Mouse (Mus musculus): ENCODE results near the gene Iqcn.

Gene Iqcn

DNA sequence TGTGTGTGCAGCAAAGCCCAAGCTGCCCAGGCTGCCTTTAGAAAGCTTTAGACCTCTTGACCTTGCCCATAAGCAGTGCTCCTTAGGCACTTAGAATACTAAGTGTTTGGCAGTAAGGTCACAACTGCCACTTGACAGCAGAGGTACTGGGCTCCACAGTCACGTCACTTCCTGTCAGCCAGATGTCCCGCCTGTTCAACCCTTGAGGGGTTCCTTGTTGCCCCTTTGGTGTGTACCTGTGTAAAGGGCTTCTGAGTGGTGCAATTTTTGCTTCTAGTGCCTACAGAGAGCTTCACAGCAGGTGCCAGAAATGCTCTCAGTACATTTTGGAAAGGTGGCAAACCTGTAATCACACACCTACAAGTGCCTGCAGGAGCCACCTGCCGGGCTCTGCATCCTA, 35.0 kb downstream of the Iqcn start:
- DNase-seq, result no peak

DNA sequence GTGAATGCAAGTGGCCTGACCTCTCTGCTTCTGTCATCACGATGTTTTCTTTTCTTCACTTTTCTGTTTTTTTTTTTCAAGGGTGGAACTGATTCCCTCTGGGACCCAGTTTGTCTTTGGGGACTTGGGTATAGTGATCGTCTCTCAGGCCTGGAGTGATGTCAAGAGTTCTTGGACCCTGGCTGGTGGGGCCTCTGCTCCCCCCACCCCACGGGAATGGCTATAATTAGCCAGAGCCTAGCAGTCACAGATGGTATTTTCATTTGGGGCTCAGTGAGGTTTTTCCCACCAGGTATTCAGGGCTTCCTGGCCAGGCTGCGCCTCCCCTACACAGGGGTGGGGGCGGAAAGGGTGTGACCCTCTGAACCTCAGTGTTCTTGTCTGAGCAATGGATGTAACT, 38.4 kb downstream of the Iqcn start:
- DNase-seq, result no peak

DNA sequence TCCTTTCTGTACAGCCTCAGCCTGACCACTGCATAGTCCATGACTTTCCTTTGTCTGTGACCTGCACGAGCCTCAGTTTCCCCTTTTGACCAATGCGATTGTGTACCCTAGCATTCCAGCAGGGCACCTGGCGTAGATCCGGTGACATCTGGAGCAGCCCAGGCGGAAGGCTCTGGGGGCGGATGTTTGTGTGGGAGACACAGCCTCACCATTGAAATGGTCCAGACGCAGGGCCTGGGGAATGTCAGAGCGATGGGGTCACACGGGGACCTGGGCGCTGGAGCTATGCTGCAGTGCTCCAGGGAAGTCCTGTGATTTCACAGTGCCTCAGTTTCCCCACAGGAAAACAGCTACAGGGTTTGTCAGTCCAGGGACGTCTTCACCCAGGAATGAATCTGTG, 38.9 kb downstream of the Iqcn start:
- no peak for DNase-seq

GRCm38 (mm10) chr8:70742981-70743655, 39.9 kb downstream of the Iqcn start:
- no peak for DNase-seq

DNA sequence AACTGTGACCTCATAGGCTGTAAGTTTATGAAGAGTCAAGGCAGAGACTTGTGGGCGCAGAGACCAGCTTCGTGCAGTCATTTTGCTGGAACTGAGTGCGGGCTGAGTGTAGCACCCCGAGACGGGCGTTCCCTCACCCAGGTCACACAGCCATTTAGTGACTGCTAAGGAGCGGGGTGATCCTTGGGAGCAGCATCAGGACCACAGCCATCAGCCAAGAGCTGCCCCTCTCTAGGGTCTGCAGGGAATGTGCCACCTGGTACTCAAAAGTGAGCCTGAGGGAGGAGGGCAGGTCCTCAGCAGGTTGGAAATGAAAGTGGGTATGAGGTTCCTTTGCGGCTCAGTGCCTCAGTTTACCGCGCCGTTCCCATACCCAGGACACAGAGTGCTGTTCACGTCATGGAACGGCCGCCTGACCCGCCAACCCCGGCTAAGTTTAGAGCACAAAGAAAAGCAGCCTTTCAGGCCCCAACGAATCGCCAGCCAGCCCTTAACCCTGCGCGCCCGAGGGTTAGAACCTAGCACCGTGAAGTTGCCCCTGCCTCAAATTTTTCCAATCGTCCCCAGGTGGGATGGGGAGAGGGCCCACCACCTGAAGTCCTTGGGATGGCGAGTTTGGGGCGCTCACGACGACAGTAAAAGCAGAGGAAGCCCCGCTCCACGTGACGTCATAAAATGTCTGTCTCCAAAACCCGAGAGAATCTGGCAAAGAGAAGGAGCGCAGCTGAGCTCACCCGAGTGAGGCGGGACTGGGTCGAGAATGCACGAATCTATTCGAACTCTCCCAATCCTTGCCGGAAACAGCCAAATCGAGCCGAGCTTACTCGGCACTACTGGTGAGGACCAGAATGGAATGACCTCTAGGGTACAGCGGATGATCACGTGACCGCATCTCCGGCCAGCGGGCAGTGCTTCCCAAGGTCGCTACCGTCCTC, 40.7 kb downstream of the Iqcn start:
- peak; percentile 91 to 95 for DNase-seq

GRCm38 (mm10) chr8:70744806-70745205, 41.5 kb downstream of the Iqcn start:
- no peak for DNase-seq

- DNase-seq, result no peak
Measured at GRCm38 (mm10) chr8:70745691-70746220, 42.5 kb downstream of the Iqcn start.

GRCm38 (mm10) chr8:70746676-70747075, 43.4 kb downstream of the Iqcn start:
- no peak for DNase-seq

DNA sequence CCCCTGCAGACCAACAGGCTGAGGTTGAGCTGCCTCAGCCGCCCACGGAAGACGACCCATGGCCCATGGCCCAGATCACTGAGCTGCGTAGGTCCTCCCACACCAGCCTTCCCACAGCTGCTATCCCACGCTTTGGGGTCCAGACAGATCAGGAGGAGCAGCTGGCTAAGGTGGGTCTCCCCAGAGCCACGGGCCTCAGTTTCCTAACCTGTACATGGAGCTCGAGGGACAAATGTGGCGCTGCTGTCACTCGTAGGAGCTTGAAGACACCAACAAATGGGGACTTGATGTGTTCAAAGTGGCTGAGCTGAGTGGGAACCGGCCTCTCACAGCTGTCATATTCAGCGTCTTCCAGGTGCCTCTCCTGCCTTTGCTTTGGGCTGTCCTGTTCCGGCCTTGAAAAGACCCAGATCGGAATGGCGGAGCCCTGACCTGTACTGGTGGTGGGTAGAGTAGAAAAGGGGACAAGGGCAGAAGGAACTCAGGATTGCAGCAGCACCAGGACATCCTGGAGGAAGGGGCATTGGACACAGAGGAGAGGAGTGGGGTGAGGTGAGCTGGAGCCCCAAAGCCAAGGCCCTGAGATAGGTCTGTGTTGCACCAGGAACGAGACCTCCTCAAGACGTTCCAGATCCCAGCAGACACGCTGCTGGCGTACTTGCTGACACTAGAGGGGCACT, 44.1 kb downstream of the Iqcn start:
- DNase-seq, result no peak

DNA sequence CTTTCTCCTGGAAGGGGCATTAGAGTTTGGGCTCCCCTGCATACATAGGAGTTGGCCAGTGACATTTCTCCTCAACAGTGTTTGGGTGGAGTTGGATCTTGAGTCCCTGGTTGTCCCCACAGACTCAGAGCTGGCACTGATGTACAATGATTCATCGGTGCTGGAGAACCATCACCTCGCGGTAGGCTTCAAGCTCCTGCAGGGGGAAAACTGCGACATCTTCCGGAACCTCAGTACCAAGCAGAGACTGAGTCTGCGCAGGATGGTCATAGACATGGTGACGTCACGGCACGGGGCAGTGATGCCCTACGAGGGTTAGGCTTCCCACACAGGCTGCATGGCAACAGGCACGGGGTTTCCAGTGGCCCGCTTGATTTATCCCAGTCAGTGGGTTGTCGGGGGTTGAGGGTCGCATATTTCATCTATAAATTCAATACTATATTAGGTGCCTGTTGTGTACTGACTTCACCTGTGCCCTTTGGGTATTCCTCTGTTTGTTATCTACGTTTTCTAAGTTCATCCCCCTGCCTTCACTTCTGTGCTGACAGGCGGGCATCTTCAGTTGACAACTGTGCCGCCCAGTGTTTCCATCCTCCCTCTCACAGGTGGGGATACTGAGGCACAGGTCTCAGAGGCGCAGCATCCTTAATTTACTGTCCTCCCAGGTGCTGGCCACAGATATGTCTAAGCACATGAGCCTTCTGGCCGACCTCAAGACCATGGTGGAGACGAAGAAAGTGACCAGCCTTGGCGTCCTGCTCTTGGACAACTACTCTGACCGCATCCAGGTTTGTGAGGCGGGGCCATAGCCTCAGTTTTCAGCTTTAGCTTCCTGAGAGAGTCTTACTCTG, 45.2 kb downstream of the Iqcn start:
- no peak for DNase-seq

- no peak for DNase-seq
Measured at GRCm38 (mm10) chr8:70749097-70749674, 45.9 kb downstream of the Iqcn start.

DNA sequence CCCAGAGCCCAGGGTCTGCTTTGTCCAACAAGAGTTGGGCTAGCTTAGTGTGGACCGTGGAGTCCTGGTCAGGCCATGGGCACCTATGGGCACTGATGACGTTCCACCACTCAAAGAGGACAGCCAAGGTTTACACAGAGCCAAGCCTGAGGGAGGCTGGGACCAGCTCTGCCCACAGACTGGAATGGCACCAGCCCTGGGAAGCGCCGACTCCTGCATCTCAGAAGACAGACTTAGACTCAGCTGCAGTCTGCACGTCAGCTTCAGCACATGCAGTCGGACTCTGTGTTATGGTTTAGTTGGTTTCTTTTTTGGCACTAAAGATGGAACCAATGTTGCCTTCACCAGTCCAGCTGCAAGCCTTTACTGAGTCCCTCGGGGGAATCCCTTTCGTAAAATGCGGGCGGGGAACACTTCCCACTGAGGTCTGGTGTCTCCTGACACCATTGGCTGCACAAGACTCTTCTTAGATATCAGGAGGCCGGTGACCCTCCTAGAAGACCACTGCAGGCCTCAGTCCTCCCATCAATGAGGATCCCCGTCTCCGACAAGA, 46.9 kb downstream of the Iqcn start:
- DNase-seq, result no peak

- DNase-seq, result peak; percentile 91 to 94
Measured at GRCm38 (mm10) chr8:70752000-70752764, 48.9 kb downstream of the Iqcn start.

DNA sequence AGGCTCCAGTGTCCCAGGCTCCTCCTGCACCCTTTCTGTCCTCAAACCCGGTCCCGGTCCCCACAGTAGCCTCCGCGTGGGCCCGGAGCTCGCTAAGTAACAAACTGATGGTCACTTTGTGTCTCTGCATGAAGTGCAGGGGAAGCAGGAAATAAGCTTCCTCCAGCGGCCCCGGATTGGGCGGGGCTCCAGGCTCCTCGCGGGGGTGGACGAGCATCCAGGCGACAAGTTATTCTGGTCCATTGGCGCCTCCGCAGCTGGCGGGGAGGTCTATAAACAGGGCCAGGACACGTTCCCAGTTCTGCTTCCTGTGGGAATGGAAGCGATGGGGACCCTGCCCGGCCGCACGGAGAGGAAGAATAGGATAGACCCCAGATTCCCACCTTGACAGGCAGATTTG, 49.9 kb downstream of the Iqcn start:
- peak; percentile 91 for DNase-seq

GRCm38 (mm10) chr8:70754043-70754870, 51.0 kb downstream of the Iqcn start, which contains the start of gene Rab3a:
Gene Rab3a, plus strand, starts transcription at chr8:70754679.
- DNase-seq, result peak; percentile 97 to 99

DNA sequence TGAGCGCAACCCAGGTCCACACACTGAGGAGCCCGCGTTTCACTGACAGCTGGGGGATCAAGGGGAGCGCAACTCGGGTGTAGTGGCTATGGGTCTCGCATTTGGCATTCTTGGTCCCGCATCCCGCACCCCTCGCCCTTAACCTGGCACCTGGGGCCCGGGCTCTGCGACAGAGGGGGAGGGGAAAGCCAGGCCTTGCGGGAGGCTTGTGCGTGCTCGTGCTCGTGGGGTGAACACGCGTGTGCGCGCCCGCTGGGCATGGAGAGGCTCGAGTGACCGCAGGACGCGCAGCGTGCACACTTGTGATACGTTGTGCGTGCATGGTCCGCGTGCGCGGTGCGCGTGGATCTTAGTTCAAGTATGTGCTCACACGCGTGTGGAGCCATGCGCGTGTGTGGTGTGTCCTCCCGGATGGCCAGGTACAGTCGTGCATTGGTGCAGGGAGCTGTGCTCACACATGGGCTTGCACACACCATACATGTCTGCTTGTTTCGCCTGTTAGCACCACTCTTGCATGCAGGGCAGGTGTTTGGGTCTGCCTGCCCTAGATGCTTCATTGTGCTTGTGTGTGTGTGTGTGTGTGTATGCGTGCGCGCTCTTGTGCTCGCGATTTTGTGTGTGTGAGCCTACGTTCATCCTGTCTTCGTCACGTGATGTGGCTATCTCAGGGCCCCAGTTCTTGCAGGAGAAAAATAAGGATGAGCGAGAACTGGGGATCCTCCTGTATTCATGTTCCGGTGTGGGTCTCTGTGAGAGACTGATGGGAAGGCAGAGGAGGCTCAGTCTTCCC, 51.8 kb downstream of the Iqcn start:
- DNase-seq, result peak in 1 of 2 experiments; percentile 72

- DNase-seq, result no peak
Measured at GRCm38 (mm10) chr8:70755661-70756475, 52.6 kb downstream of the Iqcn start.

GRCm38 (mm10) chr8:70756476-70757040, 53.3 kb downstream of the Iqcn start:
- no peak for DNase-seq

Measured in kidney, postnatal 36 days (tissue).